Mouse (Mus musculus): Measurements from ENCODE around the gene Ldhc. TPM values are rescaled to one million over a fixed set of nuclear protein-coding genes. Genes with fewer than 3 reads are reported as not detected.

Gene Ldhc
- total RNA-seq, 2 experiments from 2014 or later: not detected

DNA sequence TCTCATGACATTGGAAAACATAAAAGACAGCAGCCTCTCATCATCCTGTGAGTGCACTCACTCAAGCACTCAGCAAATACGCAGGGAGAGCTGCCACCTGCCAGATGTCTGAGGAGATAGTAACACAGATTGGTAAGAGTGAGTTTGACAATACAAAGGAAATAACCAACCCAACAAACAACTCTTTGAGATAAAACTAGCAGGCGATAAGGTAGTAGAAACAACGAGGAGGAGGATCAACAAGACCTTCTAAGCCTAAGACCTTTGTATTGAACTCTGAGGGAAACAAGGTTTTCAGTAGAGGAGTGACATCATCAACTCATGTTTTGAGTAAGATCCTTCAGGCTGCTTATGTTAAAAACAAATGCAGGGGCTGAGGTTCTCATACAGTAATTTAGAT lies 38.3 kb downstream of the Ldhc start:
- no peak for DNase-seq
- intact Hi-C loops (cut with DNase I): no loop called here

DNA sequence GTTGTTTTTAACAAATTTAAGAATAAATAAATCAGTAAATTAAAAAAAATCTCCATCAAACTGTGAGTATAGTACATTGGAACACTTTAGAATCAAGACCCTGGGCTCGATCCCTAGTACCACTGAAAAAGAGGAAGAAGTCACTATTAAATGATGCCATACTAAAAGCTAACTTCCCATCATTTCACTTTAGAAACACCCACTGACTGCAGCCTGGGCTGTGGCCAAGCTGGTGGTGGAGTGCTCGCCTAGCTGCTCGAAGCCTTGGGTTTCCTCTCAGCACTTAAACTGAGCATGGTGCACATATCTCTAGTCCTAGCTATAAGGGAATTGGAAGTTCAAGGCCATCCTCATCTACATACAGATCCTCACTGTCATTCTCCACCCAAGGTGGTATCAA lies 50.2 kb downstream of the Ldhc start:
- intact Hi-C loops (cut with DNase I): no loop called here
- DNase-seq: no peak

GRCm38 (mm10) chr7:46916376-46916775 lies 55.4 kb downstream of the Ldhc start:
- DNase-seq: no peak
- intact Hi-C loops (cut with DNase I): no loop called here

GRCm38 (mm10) chr7:46918678-46919371 lies 57.8 kb downstream of the Ldhc start:
- no peak for DNase-seq
- intact Hi-C loops (cut with DNase I): no loop called here

- intact Hi-C loops (cut with DNase I): no loop called here
- peak; percentile 93 for DNase-seq
Measured at GRCm38 (mm10) chr7:46919551-46920176, 58.7 kb downstream of the Ldhc start, which contains the start of gene Tsg101. Tsg101 (minus strand) TSS chr7:46919969.

GRCm38 (mm10) chr7:46922075-46922474 lies 61.1 kb downstream of the Ldhc start:
- DNase-seq: no peak
- intact Hi-C loops (cut with DNase I): no loop called here

Other genes with a start within 250 kb of the Ldhc start
- gene Sergef, start 221.4 kb upstream of the Ldhc start, total RNA-seq (2021): 10 to 100 TPM; 62.2 to 69.4 TPM
- gene Tph1, start 188.7 kb upstream of the Ldhc start, total RNA-seq (2021): under 1 TPM; 0.64 to 0.74 TPM
- gene Saal1, start 150.5 kb upstream of the Ldhc start, total RNA-seq (2021): 10 to 100 TPM; 14.6 to 14.8 TPM
- not detected for gene Saa3, start 145.5 kb upstream of the Ldhc start, total RNA-seq (2021)
- not detected for gene Saa4, start 128.6 kb upstream of the Ldhc start, total RNA-seq (2021)
- not detected for gene Saa1, start 118.2 kb upstream of the Ldhc start, total RNA-seq (2021)
- gene Saa2, start 109.4 kb upstream of the Ldhc start, total RNA-seq (2021): not detected
- 10 to 100 TPM; 15.5 to 16.5 TPM for gene Hps5, start 65.1 kb upstream of the Ldhc start, total RNA-seq (2021)
- 10 to 100 TPM; 39.3 to 42.6 TPM for gene Gtf2h1, start 65.1 kb upstream of the Ldhc start, total RNA-seq (2021)
- gene Ldha, start 19.7 kb upstream of the Ldhc start, total RNA-seq (2021): 100 to 1,000 TPM; 335 to 366 TPM
- 100 to 1,000 TPM; 126 to 142 TPM for gene Tsg101, start 58.8 kb downstream of the Ldhc start, total RNA-seq (2021)
- 10 to 100 TPM; 12.3 to 14.8 TPM for gene Uevld, start 97.3 kb downstream of the Ldhc start, total RNA-seq (2021)
- not detected for gene Gm9999, start 122.4 kb downstream of the Ldhc start, total RNA-seq (2021)
- 1 to 10 TPM; 7.8 to 9.0 TPM for gene Spty2d1, start 147.2 kb downstream of the Ldhc start, total RNA-seq (2021)
- 10 to 100 TPM; 10.6 to 12.4 TPM for gene Tmem86a, start 189.4 kb downstream of the Ldhc start, total RNA-seq (2021)